Mouse (Mus musculus) frontal cortex, adult (tissue): ENCODE measurements around the gene Cdkal1.

Source experiments
- ATAC-seq: cut with Nextera tagmentation; 2 replicates; pipeline ENCODE4 v1.9.2; 2017; ENCODE audit warnings: mild to moderate bottlenecking, moderate library complexity, mixed read lengths; ENCODE audit not compliant: low TSS enrichment

The Cdkal1 gene

DNA sequence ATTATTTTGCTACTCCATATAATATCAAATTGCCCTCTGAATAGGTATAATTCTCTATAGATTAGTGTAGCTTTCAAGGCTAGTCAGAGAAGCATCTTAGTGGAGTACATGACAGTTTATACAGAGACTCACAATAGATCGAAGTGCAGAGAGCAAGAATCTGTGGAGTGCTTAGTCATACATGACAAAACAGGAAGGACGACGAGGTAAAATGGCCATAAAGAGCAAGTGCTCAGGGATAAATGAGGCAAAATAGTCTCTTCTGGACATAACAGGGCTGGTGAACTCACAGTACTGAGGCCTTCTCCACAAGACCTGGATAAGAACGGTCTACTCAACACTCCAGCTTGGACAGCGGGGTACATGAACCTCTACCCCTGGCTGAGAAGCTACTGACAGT, 155.6 kb downstream of the Cdkal1 start:
- ATAC-seq = no peak

GRCm38 (mm10) chr13:29698307-29698985, 157.0 kb downstream of the Cdkal1 start:
- no peak for ATAC-seq

DNA sequence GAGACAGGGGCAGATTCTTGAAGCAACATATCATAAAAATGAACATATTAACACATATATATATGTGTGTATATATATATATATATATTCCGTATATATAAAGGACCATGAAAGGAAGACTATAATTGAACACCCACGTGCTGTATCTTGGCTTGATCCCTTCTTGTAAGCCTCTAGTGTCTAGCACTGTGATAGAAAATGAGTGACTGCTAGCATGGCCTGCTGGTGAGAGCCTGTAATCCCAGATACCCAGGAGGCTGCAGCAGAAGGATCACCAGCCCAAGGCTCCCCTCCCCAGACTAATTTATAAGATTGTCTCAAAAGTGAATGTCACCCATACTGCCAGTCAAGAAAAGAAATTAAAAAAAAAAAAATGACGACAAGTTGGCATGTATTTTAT, 158.2 kb downstream of the Cdkal1 start:
- no peak for ATAC-seq

DNA sequence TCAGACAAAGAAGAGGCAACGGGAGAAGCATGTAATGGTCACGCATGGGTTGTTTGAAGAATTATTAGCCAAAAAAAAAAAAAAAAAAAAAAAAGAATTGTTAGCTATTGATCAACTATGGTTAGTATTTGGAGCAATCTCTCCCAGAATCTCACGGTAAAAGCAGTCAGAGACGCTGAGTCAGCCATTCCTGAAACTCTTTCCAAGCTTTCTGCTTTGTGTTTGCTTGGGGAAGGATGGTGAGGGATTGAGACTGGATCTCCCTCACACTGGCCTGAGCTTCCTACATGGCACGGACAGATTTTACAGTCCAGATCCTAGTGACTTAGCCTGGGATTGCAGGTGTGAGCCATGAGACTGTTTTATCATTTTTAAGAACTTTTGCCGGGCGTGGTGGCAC, 164.7 kb downstream of the Cdkal1 start:
- ATAC-seq = no peak

DNA sequence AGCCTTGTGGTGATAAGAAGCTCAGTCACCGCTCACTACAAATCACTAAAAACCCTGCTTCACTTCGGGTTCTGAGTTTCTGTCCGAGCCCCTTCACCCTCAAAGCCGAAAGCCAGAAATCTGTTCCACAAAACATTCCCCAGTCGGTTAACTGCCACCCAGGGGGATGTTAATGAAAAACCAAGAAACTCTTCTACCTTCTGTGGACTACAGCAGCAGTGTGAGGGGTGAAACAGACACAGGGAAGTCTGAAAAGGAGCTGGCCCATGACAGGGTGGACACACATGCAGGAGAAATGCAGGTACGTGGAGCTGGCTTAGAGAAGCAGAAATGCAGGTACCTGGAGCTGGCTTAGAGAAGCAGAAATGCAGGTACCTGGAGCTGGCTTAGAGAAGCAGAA, 166.6 kb downstream of the Cdkal1 start:
- no peak for ATAC-seq

- ATAC-seq = no peak
Measured at GRCm38 (mm10) chr13:29687872-29688271, 167.6 kb downstream of the Cdkal1 start.

DNA sequence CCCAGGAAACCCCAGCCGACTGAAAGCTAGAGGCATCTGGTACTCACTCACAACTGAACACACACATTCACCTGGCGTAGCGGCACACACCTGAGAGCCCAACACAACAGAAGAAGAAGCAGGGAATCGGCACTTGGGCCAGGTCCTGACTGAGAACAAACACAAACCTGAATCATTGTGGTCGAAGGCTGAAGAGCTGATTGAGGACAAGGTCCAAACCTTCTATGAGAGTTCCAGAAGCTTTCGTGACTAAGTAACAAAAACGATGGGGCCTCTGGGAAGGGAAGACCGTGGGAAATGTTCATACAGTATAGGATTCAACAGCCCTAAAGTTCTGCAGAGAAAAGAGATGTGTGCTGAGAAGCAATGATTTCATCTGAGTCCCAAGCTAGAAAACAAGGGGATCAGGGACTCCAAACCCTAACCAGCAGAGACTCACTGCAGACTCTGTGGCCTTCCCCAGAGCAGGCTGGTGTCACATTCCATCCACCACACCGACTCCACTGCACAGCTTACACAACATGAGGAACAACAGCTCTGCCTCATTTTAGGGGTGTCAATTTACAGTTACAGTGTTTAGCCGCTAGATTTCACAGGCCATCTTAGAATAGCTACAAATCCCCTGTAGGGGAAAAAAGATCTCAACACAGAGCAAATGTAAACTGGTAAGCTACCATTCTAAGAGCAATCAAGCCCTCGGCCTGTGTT, 175.8 kb downstream of the Cdkal1 start:
- peak; percentile 38; the same call in 1 of the 2 replicates for ATAC-seq

- ATAC-seq = no peak
Measured at GRCm38 (mm10) chr13:29677559-29677958, 177.9 kb downstream of the Cdkal1 start.

GRCm38 (mm10) chr13:29670626-29671025, 184.8 kb downstream of the Cdkal1 start:
- ATAC-seq = no peak

- no peak for ATAC-seq
Measured at GRCm38 (mm10) chr13:29663908-29664307, 191.6 kb downstream of the Cdkal1 start.

DNA sequence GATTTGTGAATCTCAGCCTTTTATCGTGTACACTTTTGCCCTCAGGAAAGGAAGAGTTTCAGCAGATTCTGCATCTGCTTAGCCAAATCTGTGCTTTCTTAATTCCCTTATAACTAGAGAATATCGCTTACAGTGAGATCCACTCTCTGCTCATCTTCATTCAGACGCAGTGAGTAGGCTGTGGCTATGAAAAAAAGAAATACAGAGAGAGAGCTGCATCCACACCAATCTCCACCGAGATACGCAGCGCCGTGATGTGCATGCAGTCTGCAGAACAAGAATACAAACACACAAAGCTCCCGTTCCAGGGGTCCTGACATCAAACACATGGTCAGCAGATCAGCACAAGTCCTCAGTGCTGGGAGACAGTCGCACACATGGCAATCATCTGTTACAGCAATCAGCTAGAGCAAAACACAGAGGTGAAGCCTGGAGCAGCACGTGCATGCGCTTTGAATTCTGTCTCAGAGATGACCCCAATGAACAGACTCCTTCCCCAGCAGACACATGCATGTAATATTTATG, 199.6 kb downstream of the Cdkal1 start:
- peak; percentile 98 for ATAC-seq

- ATAC-seq = no peak
Measured at GRCm38 (mm10) chr13:29653407-29653806, 202.1 kb downstream of the Cdkal1 start.

GRCm38 (mm10) chr13:29652791-29653190, 202.7 kb downstream of the Cdkal1 start:
- no peak for ATAC-seq

- no peak for ATAC-seq
Measured at GRCm38 (mm10) chr13:29650576-29651236, 204.8 kb downstream of the Cdkal1 start.

DNA sequence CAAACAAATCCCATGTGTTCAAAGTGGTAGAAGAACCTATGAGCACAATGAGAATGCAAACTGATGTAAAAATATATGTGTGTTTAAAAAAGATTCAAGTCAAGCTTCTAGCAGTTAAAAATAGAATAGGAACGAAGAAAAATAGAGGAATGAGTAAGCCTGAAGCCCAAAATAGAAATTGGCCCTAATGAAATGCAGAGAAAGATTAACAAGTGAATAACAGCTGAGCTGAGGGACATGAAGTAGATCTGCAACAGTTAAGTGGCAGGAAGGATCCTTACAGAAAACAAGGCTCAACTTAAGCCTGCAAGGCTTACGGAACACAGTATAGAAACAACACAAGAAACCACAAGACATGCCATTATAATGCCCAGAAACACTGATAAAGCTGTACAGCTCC, 205.9 kb downstream of the Cdkal1 start:
- ATAC-seq = peak; percentile 66

DNA sequence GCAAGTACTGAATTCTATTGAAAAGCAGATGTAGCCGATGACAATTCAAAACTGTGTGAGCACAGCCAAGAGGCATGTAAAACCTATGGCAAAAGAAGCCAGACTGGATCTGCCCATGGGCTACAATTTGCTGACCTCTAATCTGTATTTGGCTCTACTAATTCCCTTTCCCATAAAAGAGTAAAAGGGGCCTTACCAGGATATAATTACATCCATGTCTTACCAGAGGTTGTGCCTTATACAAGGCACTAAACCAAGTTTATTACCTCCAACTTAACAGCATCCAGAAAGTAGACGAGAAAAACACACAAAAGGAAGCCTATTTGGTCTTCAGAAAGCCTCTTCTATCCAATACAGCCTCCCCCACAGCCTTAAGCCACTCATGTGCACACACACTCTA, 213.2 kb downstream of the Cdkal1 start:
- ATAC-seq = no peak

DNA sequence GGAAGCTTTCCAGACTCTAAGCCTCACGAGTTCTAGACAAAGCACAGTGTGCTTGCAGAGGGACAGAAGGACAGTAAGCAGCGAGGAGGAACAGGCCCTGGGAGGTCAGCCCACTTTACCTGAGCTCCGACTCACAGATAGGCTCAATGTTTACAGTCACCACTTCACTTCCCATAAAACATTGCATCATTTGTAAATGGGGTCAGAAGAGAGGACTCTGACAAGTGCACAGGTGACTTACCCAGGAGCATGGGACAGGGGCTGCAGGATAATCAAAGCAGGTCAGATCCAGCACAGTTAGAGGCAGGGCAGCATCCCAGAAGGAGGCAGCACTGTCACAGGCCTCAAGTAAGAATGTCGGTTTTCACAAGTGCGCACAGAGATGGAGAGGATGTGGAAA, 214.3 kb downstream of the Cdkal1 start:
- no peak for ATAC-seq

GRCm38 (mm10) chr13:29640186-29640585, 215.3 kb downstream of the Cdkal1 start:
- no peak for ATAC-seq

- ATAC-seq = no peak
Measured at GRCm38 (mm10) chr13:29638303-29638702, 217.2 kb downstream of the Cdkal1 start.

DNA sequence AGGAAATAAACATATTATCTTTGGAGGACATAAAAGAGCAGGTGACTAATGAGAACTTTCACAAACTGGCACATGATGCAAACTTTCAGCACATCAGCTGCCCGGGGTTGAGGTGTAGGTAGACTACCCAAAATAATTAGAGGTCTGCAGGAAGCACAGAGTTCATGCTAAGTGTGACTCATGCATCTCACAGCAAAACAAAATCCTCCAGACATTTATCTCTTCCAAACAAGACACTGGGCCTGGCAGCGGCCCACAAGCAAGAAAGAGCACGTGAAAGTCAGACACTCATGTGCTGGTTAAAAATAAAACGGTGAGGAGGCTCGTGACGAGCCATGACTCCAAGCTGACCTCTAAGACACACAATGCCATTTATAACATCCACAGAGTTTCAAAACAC, 217.7 kb downstream of the Cdkal1 start:
- no peak for ATAC-seq

- no peak for ATAC-seq
Measured at GRCm38 (mm10) chr13:29635581-29635980, 219.9 kb downstream of the Cdkal1 start.

DNA sequence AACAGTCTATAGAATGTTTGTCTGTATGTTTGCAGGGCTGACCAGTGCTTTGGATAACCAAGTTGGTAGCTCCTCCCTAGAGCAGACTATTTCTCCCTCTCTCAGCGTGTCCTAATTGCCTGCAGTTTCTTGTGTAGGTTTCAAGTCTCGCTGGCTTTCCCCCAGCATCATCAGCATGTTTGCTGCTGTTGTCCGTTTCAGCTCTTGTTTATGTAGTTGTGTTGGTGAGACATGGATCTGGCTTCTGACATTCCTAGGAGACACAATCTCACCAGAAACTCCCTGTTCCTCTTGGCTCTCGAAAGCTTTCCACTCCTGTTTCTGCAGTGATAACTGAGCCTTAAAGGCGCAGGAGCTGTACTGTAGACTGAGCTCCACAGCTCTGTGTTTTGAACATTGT, 224.1 kb downstream of the Cdkal1 start:
- ATAC-seq = peak; percentile 86

DNA sequence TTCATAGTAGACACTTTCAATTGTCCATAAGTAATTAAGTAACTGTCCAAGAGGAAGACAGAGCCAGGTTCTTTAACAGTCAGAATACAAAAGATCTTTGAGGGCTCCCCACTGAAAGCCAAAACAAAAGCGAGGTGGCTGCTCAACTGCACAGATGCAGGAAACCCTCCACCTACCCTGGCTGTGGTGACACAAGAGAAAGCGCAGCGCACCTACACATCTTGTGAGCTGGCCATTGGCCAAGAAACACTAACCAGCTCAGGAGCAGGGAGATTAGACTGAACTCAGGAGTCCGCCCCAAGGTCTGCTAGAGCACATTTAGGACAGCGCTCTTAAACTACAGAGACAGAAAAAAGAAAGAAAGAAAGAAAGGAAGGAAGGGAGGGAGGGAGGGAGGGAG, 226.9 kb downstream of the Cdkal1 start:
- no peak for ATAC-seq
